Mouse (Mus musculus) ovary, postnatal 10 days (tissue): ENCODE results near the gene Cmtm8.

Experiments used
- DNase-seq: peaks from one replicate; pipeline ENCODE4 v3.0.0; 2022; ENCODE audit warnings: low spot score

Gene Cmtm8

GRCm38 (mm10) chr9:114844017-114844662 lies at the start of gene Cmtm8:
Gene Cmtm8, minus strand, starts transcription at chr9:114844156.
- DNase-seq, result peak; percentile 49

DNA sequence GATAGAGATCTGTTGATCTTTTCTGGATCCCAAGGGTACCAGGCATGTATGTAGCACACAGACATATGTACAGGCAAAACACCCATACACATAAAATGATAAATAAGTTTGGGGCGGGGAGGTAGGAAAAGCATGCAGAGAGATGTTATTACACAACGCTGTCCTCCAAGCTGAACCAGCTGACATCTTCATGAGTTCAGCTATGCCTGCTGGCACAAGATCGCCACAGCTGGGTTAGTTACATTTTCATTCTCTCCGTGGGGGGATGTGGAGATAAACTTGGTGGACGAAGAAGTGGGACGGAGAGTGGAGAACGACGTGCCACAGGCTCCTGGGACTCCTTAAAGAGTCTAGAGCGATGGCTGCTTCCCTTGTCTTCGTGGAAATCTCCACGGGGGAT lies 49.0 kb upstream of the Cmtm8 start:
- no peak for DNase-seq

DNA sequence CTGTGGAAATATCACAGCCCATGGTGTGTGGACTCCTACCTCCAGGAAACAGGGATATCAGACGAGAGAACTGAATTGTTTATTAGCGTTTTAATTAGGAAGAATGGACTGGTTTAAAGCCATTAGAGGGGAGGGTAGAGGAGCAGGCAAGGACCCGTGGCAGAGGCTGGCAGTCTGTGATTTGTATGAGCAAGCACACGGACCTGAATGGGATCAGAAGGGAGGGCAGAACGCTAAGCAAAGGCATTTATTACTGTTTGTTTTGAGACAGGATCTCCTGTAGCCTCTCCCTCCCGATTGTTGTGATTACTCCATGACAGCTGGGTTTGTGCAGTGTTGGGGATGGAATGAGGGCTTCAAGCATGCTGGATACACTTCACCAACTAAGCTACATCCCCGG lies 46.4 kb upstream of the Cmtm8 start:
- DNase-seq, result no peak

GRCm38 (mm10) chr9:114888856-114889407 lies 45.0 kb upstream of the Cmtm8 start:
- no peak for DNase-seq

GRCm38 (mm10) chr9:114887699-114888098 lies 43.7 kb upstream of the Cmtm8 start:
- DNase-seq, result no peak

DNA sequence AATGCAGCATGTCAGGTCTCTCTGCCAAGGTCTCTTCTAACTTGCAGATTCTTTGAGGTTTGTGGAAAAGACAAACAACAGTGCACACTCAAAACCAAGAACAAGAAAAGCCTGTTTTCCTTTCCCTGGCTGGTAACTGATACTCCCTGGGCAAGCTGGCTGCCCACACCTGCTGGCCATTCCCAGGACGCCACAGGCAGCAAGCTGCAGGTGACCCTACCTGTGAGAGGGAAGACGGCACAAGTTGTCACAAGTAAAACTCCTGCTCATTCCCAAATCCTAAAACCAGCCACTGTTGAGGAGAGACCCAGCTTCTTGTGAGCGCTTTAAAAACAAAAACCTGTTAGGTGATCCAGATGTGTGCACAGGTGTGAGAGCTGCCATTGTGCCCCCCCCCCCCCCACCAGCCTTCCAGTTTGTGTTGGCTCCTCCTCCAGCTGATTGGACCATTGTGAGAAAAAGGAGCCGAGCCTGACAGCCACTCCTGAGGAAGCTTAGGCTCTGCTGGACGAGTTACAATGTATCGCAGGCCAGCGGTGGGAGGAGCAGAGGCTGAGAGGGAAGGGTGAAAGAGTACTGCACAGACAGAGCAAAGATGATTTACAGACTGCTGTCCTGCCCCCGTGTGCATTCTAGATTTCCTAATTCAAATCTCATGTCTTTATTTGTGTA lies 42.2 kb upstream of the Cmtm8 start:
- no peak for DNase-seq

DNA sequence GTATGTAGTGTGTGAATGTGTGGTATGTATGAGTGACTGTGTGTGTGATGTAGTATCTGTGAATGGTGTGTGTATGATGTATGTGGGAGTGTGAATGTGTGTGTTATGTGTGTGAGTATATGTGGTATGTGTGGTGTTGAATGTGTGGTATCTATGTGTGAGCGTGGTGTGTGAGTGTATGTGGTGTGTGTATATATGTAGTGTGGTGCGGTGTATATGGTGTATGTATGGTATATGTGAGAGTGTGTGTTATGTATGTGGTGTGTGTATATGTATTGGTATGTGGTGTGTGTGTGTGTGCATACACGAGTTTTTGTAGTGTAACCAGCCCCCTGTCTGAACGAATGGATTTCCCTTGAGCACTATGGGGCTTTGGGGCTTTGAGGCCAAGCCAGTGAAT lies 41.6 kb upstream of the Cmtm8 start:
- no peak for DNase-seq

- no peak for DNase-seq
Observed at GRCm38 (mm10) chr9:114881977-114882376, 38.0 kb upstream of the Cmtm8 start.

GRCm38 (mm10) chr9:114855327-114855726 lies 11.4 kb upstream of the Cmtm8 start:
- DNase-seq, result no peak

- DNase-seq, result no peak
Observed at GRCm38 (mm10) chr9:114854686-114855085, 10.7 kb upstream of the Cmtm8 start.

DNA sequence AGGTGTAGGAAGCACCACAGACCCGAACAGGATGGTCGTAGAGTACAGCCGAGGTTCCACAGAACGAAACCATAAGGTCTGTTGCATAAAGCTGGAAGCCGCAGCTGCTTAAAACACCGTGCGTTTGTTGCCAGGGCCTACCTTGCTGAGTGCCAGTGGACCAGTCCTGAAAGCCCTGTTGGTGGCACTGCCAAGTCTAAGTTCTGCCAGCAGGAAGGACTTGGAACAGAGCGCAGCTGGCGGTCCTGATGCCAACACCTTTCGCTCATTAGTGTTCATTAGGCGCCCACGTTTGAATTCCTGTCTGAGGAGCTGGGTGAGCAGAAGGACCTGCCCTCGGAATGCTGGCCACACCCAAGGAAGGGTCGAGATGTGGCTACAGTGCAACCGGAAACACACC lies 9.4 kb upstream of the Cmtm8 start:
- DNase-seq, result no peak

GRCm38 (mm10) chr9:114851419-114852190 lies 7.6 kb upstream of the Cmtm8 start:
- no peak for DNase-seq

GRCm38 (mm10) chr9:114843634-114844016 lies 331 bp downstream of the Cmtm8 start:
- DNase-seq, result peak; percentile 13

GRCm38 (mm10) chr9:114842886-114843285 lies 1.1 kb downstream of the Cmtm8 start:
- no peak for DNase-seq

GRCm38 (mm10) chr9:114842269-114842668 lies 1.7 kb downstream of the Cmtm8 start:
- DNase-seq, result no peak

DNA sequence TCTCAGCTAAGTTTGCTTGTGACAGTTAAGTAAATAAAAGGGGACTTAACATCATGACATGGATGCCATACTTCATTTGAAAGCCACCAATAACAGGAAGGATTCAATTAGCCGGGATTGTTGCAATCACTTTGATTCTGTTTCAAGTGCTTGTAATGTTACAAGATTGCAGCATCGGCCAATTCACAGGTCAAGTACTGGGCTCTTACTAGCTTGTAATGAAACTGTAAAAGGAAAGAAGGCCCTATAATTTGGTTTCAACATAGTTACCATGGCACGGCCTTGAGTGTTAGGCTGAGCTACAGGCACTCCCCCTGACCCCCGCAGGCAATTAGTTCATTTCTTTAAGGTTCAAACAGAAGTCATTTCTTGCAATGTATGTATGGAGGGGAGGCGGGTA lies 5.1 kb downstream of the Cmtm8 start:
- no peak for DNase-seq

DNA sequence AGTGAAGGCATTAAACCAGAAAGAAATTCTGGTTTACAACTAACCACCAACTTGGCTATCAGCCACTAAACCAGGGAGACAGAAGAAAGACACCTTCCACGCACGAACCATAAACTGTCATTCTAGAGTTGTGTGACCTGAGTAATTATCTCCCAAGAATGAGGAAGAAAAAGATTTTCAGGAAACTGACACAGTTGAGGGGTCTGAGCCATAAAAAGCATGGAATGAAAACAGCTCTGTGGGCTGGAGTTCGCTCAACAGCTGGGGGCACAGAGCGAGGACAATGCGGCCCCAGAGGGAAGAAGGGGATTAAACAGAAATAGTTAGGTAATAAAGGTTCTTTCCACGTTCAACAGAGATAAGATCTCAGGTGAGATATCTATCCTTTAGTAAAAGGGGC lies 12.4 kb downstream of the Cmtm8 start:
- DNase-seq, result no peak

DNA sequence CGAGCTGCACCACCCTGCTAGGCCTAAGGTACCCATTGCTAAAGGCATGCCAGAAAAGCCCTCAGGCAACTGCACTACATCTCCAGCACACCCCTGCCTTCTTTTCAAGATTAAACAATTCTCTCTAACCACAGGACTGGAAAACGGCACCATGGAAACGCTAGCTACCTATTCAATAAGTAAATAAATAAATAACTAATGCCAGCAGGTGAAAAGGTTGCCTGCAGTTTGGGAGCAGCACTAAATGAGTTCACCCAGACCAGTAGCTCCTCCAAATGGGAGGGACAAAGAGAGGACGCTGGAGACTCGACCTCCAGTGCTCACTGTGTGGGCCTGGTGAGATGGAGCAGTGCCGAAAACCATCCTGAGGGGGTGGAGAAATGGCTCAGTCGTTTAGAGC lies 13.6 kb downstream of the Cmtm8 start:
- DNase-seq, result no peak

- DNase-seq, result no peak
Observed at GRCm38 (mm10) chr9:114829669-114830068, 14.3 kb downstream of the Cmtm8 start.

- no peak for DNase-seq
Observed at GRCm38 (mm10) chr9:114828377-114828776, 15.6 kb downstream of the Cmtm8 start.

GRCm38 (mm10) chr9:114827242-114827852 lies 16.6 kb downstream of the Cmtm8 start:
- no peak for DNase-seq

DNA sequence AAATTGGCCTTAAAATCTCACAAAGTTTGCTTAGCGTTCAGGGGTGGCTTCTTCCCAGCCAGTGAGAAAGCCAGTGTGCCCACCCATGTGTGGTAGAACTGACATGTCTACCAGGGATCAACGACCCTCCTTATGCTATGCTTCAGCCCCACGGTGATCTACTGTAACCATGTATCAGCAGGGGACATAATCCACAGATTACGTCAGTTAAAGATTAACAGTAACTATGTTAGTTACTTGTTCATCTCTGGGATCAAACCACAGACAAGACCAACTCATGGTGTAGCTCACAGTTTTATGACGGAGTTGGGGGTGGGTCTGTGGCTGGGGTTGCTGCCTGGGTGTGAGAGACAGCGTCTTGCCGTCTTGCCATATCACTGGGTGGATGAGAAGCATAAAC lies 19.8 kb downstream of the Cmtm8 start:
- DNase-seq, result no peak
